Mouse (Mus musculus): ENCODE measurements around the gene Gm8020. TPM values are rescaled to one million over a fixed set of nuclear protein-coding genes. Genes with fewer than 3 reads are reported as not detected.
"Not testable (repeated sequence)": the region's sequence is repeated elsewhere in the genome, so short reads cannot be mapped to it uniquely, and the experiment has no call there.

Gm8020 gene
- total RNA-seq (2022), result not detected

- DNase-seq (ENCODE audit: low spot score in 2 of 2), result not testable (repeated sequence)
Measured at GRCm38 (mm10) chr14:42502249-42502648, at the start of gene Gm8020. Gm8020 (minus strand) TSS chr14:42502349.

- peak; percentile 65 to 70 for DNase-seq (ENCODE audit: low spot score in 2 of 2)
Measured at GRCm38 (mm10) chr14:42543170-42543701, 41.1 kb upstream of the Gm8020 start.

GRCm38 (mm10) chr14:42542316-42543169 is 40.4 kb upstream of the Gm8020 start:
- DNase-seq (ENCODE audit: low spot score in 2 of 2), result not testable (repeated sequence)

GRCm38 (mm10) chr14:42524182-42524581 is 22.0 kb upstream of the Gm8020 start, which contains the start of gene Gm8024:
Gm8024 (minus strand) TSS chr14:42524282.
- DNase-seq (ENCODE audit: low spot score in 2 of 2), result not testable (repeated sequence)

- not testable (repeated sequence) for DNase-seq (ENCODE audit: low spot score in 2 of 2)
Measured at GRCm38 (mm10) chr14:42463581-42463980, 38.6 kb downstream of the Gm8020 start, which contains the start of gene Gm8011. Gm8011 (plus strand) TSS chr14:42463881.

Other genes with a start within 250 kb of the Gm8020 start
- not detected for gene Gm17026, start 242.3 kb downstream of the Gm8020 start, total RNA-seq (2022)
- not detected for gene Gm9611, start 205.0 kb downstream of the Gm8020 start, total RNA-seq (2022)
- not detected for gene Gm7995, start 192.1 kb downstream of the Gm8020 start, total RNA-seq (2022)
- gene Gm8005, start 62.7 kb downstream of the Gm8020 start, total RNA-seq (2022), result not detected
- gene Gm8011, start 38.5 kb downstream of the Gm8020 start, total RNA-seq (2022), result not detected
- under 1 TPM in 1 of 4 experiments, not detected in 3; 0.25 TPM for gene Gm8024, start 21.9 kb upstream of the Gm8020 start, total RNA-seq (2022)
- not detected for gene Gm17124, start 97.5 kb upstream of the Gm8020 start, total RNA-seq (2022)
- gene Gm3633, start 139.6 kb upstream of the Gm8020 start, total RNA-seq (2022), result not detected
- not detected for gene Gm10378, start 153.6 kb upstream of the Gm8020 start, total RNA-seq (2022)

Measured in left cerebral cortex, adult 8-10 months (tissue).